Mouse (Mus musculus): ENCODE data around the gene Zc3h10. TPM values are rescaled to one million over a fixed set of nuclear protein-coding genes. Genes with fewer than 3 reads are reported as not detected.
"Not testable (repeated sequence)": the region's sequence is repeated elsewhere in the genome, so short reads cannot be mapped to it uniquely, and the experiment has no call there.

Zc3h10 gene
- polyA plus RNA-seq, 1 experiment from 2014 or later: 14.1 TPM

GRCm38 (mm10) chr10:128509831-128510230 lies 37.7 kb downstream of the Zc3h10 start:
- Histone ChIP-seq H3K4me3 (ENCODE audit: low read depth, low read length) (no peak overlapping the region), H3K9me3 (ENCODE audit: control insufficient read depth, low read length) (no peaks in the 10 kb centered on the region), H3K27me3 (ENCODE audit: control insufficient read depth, insufficient read depth, low read length) (no peaks in the 10 kb centered on the region), H3K4me1 (replicated peaks; ENCODE audit: control insufficient read depth, insufficient read depth, low read length) (no peaks in the 10 kb centered on the region), H3K9ac (ENCODE audit: low read depth, low read length) (no peak overlapping the region), H3K4me2 (replicated peaks; ENCODE audit: low read depth, low read length) (no peak overlapping the region), H3K27ac (ENCODE audit: low read depth, low read length) (no peak overlapping the region), H3K36me3 (ENCODE audit: control insufficient read depth, insufficient read depth, low read length) (no peaks in the 10 kb centered on the region)
- DNase-seq (ENCODE audit: low spot score) (no peak), ATAC-seq (ENCODE audit: low FRiP score) (no peak)
- 84% methylated on average over 4 of the region's 4 CpGs for WGBS

- WGBS: 85% methylated on average over 9 of the region's 9 CpGs
- ATAC-seq (ENCODE audit: low FRiP score) (no peak), DNase-seq (ENCODE audit: low spot score) (no peak)
- Histone ChIP-seq H3K27ac (ENCODE audit: low read depth, low read length) (no peak overlapping the region), H3K36me3 (ENCODE audit: control insufficient read depth, insufficient read depth, low read length) (no peaks in the 10 kb centered on the region), H3K4me3 (ENCODE audit: low read depth, low read length) (no peak overlapping the region), H3K4me1 (replicated peaks; ENCODE audit: control insufficient read depth, insufficient read depth, low read length) (no peaks in the 10 kb centered on the region), H3K27me3 (ENCODE audit: control insufficient read depth, insufficient read depth, low read length) (no peaks in the 10 kb centered on the region), H3K9ac (ENCODE audit: low read depth, low read length) (no peak overlapping the region), H3K4me2 (replicated peaks; ENCODE audit: low read depth, low read length) (no peak overlapping the region), H3K9me3 (ENCODE audit: control insufficient read depth, low read length) (no peaks in the 10 kb centered on the region)
Observed at GRCm38 (mm10) chr10:128509203-128509602, 38.4 kb downstream of the Zc3h10 start.

GRCm38 (mm10) chr10:128508260-128508659 lies 39.3 kb downstream of the Zc3h10 start:
- Histone ChIP-seq H3K4me1 (replicated peaks; ENCODE audit: control insufficient read depth, insufficient read depth, low read length) (no peaks in the 10 kb centered on the region), H3K36me3 (ENCODE audit: control insufficient read depth, insufficient read depth, low read length) (no peaks in the 10 kb centered on the region), H3K4me3 (ENCODE audit: low read depth, low read length) (no peak overlapping the region), H3K9ac (ENCODE audit: low read depth, low read length) (no peak overlapping the region), H3K27me3 (ENCODE audit: control insufficient read depth, insufficient read depth, low read length) (no peaks in the 10 kb centered on the region), H3K4me2 (replicated peaks; ENCODE audit: low read depth, low read length) (no peak overlapping the region), H3K27ac (ENCODE audit: low read depth, low read length) (no peak overlapping the region), H3K9me3 (ENCODE audit: control insufficient read depth, low read length) (no peaks in the 10 kb centered on the region)
- no peak for ATAC-seq (ENCODE audit: low FRiP score)
- no peak for DNase-seq (ENCODE audit: low spot score)
- WGBS: 87% methylated on average over 9 of the region's 9 CpGs

GRCm38 (mm10) chr10:128505974-128506373 lies 41.6 kb downstream of the Zc3h10 start:
- no peak for DNase-seq (ENCODE audit: low spot score)

GRCm38 (mm10) chr10:128505371-128505667 lies 42.3 kb downstream of the Zc3h10 start:
- 90% methylated on average over 5 of the region's 5 CpGs for WGBS
- not testable (repeated sequence) for H3K4me1 ChIP-seq (replicated peaks; ENCODE audit: control insufficient read depth, insufficient read depth, low read length); H3K9me3 ChIP-seq (ENCODE audit: control insufficient read depth, low read length); H3K4me3 ChIP-seq (ENCODE audit: low read depth, low read length); ATAC-seq (ENCODE audit: low FRiP score); H3K9ac ChIP-seq (ENCODE audit: low read depth, low read length); H3K4me2 ChIP-seq (replicated peaks; ENCODE audit: low read depth, low read length); H3K36me3 ChIP-seq (ENCODE audit: control insufficient read depth, insufficient read depth, low read length); H3K27me3 ChIP-seq (ENCODE audit: control insufficient read depth, insufficient read depth, low read length); H3K27ac ChIP-seq (ENCODE audit: low read depth, low read length); DNase-seq (ENCODE audit: low spot score)

More at GRCm38 (mm10) chr10:128505974-128506373, 41.6 kb downstream of the Zc3h10 start:
- Histone ChIP-seq H3K4me2 (replicated peaks; ENCODE audit: low read depth, low read length) (no peak overlapping the region), H3K4me1 (replicated peaks; ENCODE audit: control insufficient read depth, insufficient read depth, low read length) (no peaks in the 10 kb centered on the region), H3K9me3 (ENCODE audit: control insufficient read depth, low read length) (no peaks in the 10 kb centered on the region), H3K27me3 (ENCODE audit: control insufficient read depth, insufficient read depth, low read length) (no peaks in the 10 kb centered on the region), H3K27ac (ENCODE audit: low read depth, low read length) (no peak overlapping the region), H3K4me3 (ENCODE audit: low read depth, low read length) (no peak overlapping the region), H3K36me3 (ENCODE audit: control insufficient read depth, insufficient read depth, low read length) (no peaks in the 10 kb centered on the region), H3K9ac (ENCODE audit: low read depth, low read length) (no peak overlapping the region)
- no peak for ATAC-seq (ENCODE audit: low FRiP score)
- WGBS: 93% methylated on average over 14 of the region's 14 CpGs

- Histone ChIP-seq H3K27ac (ENCODE audit: low read depth, low read length) (no peak overlapping the region), H3K27me3 (ENCODE audit: control insufficient read depth, insufficient read depth, low read length) (no peaks in the 10 kb centered on the region), H3K9me3 (ENCODE audit: control insufficient read depth, low read length) (no peaks in the 10 kb centered on the region), H3K4me3 (ENCODE audit: low read depth, low read length) (no peak overlapping the region; the same call in 1 of the 2 replicates), H3K4me1 (replicated peaks; ENCODE audit: control insufficient read depth, insufficient read depth, low read length) (no peaks in the 10 kb centered on the region), H3K9ac (ENCODE audit: low read depth, low read length) (no peak overlapping the region), H3K4me2 (replicated peaks; ENCODE audit: low read depth, low read length) (no peak overlapping the region), H3K36me3 (ENCODE audit: control insufficient read depth, insufficient read depth, low read length) (no peaks in the 10 kb centered on the region)
- DNase-seq (ENCODE audit: low spot score) (no peak), ATAC-seq (ENCODE audit: low FRiP score) (no peak)
- 84% methylated on average over 9 of the region's 9 CpGs for WGBS
Observed at GRCm38 (mm10) chr10:128504641-128505370, 42.8 kb downstream of the Zc3h10 start.

- ATAC-seq (ENCODE audit: low FRiP score): no peak
- 87% methylated on average over 3 of the region's 3 CpGs for WGBS
- no peaks in the 10 kb centered on the region for H3K36me3 ChIP-seq (ENCODE audit: control insufficient read depth, insufficient read depth, low read length)
- H3K27me3 ChIP-seq (ENCODE audit: control insufficient read depth, insufficient read depth, low read length): no peaks in the 10 kb centered on the region
- H3K4me3 ChIP-seq (ENCODE audit: low read depth, low read length): no peak overlapping the region
- H3K4me2 ChIP-seq (replicated peaks; ENCODE audit: low read depth, low read length): no peak overlapping the region
- H3K9ac ChIP-seq (ENCODE audit: low read depth, low read length): no peak overlapping the region
- 0 out of 2 replicates have a peak, but pooled peaks cover 3% of the 10 kb centered on the region for H3K4me1 ChIP-seq (replicated peaks; ENCODE audit: control insufficient read depth, insufficient read depth, low read length)
- no peaks in the 10 kb centered on the region for H3K9me3 ChIP-seq (ENCODE audit: control insufficient read depth, low read length)
- no peak overlapping the region for H3K27ac ChIP-seq (ENCODE audit: low read depth, low read length)
- DNase-seq (ENCODE audit: low spot score): no peak
Observed at GRCm38 (mm10) chr10:128504012-128504411, 43.6 kb downstream of the Zc3h10 start.

GRCm38 (mm10) chr10:128503532-128503931 lies 44.0 kb downstream of the Zc3h10 start:
- H3K4me3 ChIP-seq (ENCODE audit: low read depth, low read length): no peak overlapping the region
- H3K27ac ChIP-seq (ENCODE audit: low read depth, low read length): no peak overlapping the region
- no peaks in the 10 kb centered on the region for H3K27me3 ChIP-seq (ENCODE audit: control insufficient read depth, insufficient read depth, low read length)
- no peak for DNase-seq (ENCODE audit: low spot score)
- no peak overlapping the region for H3K4me2 ChIP-seq (replicated peaks; ENCODE audit: low read depth, low read length)
- ATAC-seq (ENCODE audit: low FRiP score): no peak
- 0 out of 2 replicates have a peak, but pooled peaks cover 3% of the 10 kb centered on the region for H3K4me1 ChIP-seq (replicated peaks; ENCODE audit: control insufficient read depth, insufficient read depth, low read length)
- WGBS: 76% methylated on average over 8 of the region's 8 CpGs
- no peak overlapping the region for H3K9ac ChIP-seq (ENCODE audit: low read depth, low read length)
- no peaks in the 10 kb centered on the region for H3K36me3 ChIP-seq (ENCODE audit: control insufficient read depth, insufficient read depth, low read length)
- no peaks in the 10 kb centered on the region for H3K9me3 ChIP-seq (ENCODE audit: control insufficient read depth, low read length)

- Histone ChIP-seq H3K27ac (ENCODE audit: low read depth, low read length) (no peak overlapping the region), H3K36me3 (ENCODE audit: control insufficient read depth, insufficient read depth, low read length) (no peaks in the 10 kb centered on the region), H3K9ac (ENCODE audit: low read depth, low read length) (no peak overlapping the region), H3K4me3 (ENCODE audit: low read depth, low read length) (no peak overlapping the region), H3K4me1 (replicated peaks; ENCODE audit: control insufficient read depth, insufficient read depth, low read length) (0 out of 2 replicates have a peak, but pooled peaks cover 3% of the 10 kb centered on the region), H3K4me2 (replicated peaks; ENCODE audit: low read depth, low read length) (no peak overlapping the region), H3K9me3 (ENCODE audit: control insufficient read depth, low read length) (no peaks in the 10 kb centered on the region), H3K27me3 (ENCODE audit: control insufficient read depth, insufficient read depth, low read length) (no peaks in the 10 kb centered on the region)
- DNase-seq (ENCODE audit: low spot score) (no peak), ATAC-seq (ENCODE audit: low FRiP score) (no peak)
- WGBS: 85% methylated on average over 5 of the region's 5 CpGs
Observed at GRCm38 (mm10) chr10:128502341-128502740, 45.2 kb downstream of the Zc3h10 start.
